Mouse (Mus musculus) stomach, postnatal 0 days (tissue): ENCODE results near the gene R3hdm4. TPM values are rescaled to one million over a fixed set of nuclear protein-coding genes. Genes with fewer than 3 reads are reported as not detected.

Experiments used
- ATAC-seq: fragments of 200-750 bp; cut with Nextera tagmentation; 2 replicates; pipeline ENCODE4 v1.8.0; 2017; ENCODE audit not compliant: low FRiP score, low TSS enrichment
- DNase-seq: peaks from one replicate; pipeline ENCODE4 v3.0.0-alpha.2; 2016; ENCODE audit warnings: low spot score
- H3K27ac ChIP-seq: fragments of 300-500 bp; sonication (generic); replicated peaks from 2 replicates; pipeline ENCODE4 v1.5.1; 2014; ENCODE audit warnings: mild to moderate bottlenecking, control low read depth
- H3K27me3 ChIP-seq: fragments of 300-500 bp; sonication (generic); 2 replicates; pipeline ENCODE4 v1.6.1; 2014; ENCODE audit warnings: low read length; ENCODE audit not compliant: control insufficient read depth, insufficient read depth
- H3K36me3 ChIP-seq: fragments of 300-500 bp; sonication (generic); 2 replicates; pipeline ENCODE4 v1.6.1; 2014; ENCODE audit warnings: low read length, mixed read lengths; ENCODE audit not compliant: control insufficient read depth, insufficient read depth
- H3K4me1 ChIP-seq: fragments of 300-500 bp; sonication (generic); replicated peaks from 2 replicates; pipeline ENCODE4 v1.6.1; 2014; ENCODE audit warnings: antibody characterized with exemption; ENCODE audit not compliant: control insufficient read depth, insufficient read depth
- H3K4me2 ChIP-seq: fragments of 300-500 bp; sonication (generic); replicated peaks from 2 replicates; pipeline ENCODE4 v1.6.1; 2014; ENCODE audit warnings: low read depth, mild to moderate bottlenecking, control low read depth, moderate library complexity
- H3K4me3 ChIP-seq: fragments of 300-500 bp; sonication (generic); 2 replicates; pipeline ENCODE4 v1.5.1; 2014; ENCODE audit warnings: low read depth, low read length, control low read depth
- H3K9ac ChIP-seq: fragments of 300-500 bp; sonication (generic); 2 replicates; pipeline ENCODE4 v1.6.1; 2014; ENCODE audit warnings: mild to moderate bottlenecking, low read length, control low read depth, mixed read lengths
- H3K9me3 ChIP-seq: fragments of 300-500 bp; sonication (generic); 2 replicates; pipeline ENCODE4 v1.6.1; 2016; ENCODE audit warnings: low read length; ENCODE audit not compliant: control insufficient read depth
- CTCF ChIP-seq: IDR thresholded peaks from 2 replicates; pipeline ENCODE4 v1.5.1; 2016; ENCODE audit warnings: antibody characterized with exemption, low read depth, mild to moderate bottlenecking, moderate library complexity
- EP300 ChIP-seq: optimal IDR thresholded peaks from 2 replicates; pipeline ENCODE3; 2016; ENCODE audit warnings: antibody characterized with exemption
- WGBS: fragments of 180-500 bp; shearing (Covaris S2); extraction: QIAGEN DNeasy Blood & Tissue Kit; methylation state at CpG from one replicate; pipeline ENCODE4 v1.1.7; 2014; 5-methylcytosine and 5-hydroxymethylcytosine counted together
- polyA plus RNA-seq: library from polyadenylated mRNA; unstranded; fragments of >200 nt; fragmentation: Nextera tagmentation; extraction: Ambion mirVana; gene quantifications from 2 replicates; pipeline ENCODE4 v1.2.1, GENCODE M21; 2015

The R3hdm4 gene
- polyA plus RNA-seq, 1 experiment from 2014 or later = 160 TPM

GRCm38 (mm10) chr10:79925785-79926490 is 4.9 kb upstream of the R3hdm4 start:
- ATAC-seq (peak; percentile 0; the same call in 1 of the 2 replicates), DNase-seq (peak; percentile 56)
- Histone ChIP-seq H3K9me3 (no peaks in the 10 kb centered on the region), H3K36me3 (no peaks in the 10 kb centered on the region), H3K4me1 (0 out of 2 replicates have a peak, but pooled peaks cover 5% of the 10 kb centered on the region), H3K27me3 (peaks cover 2% of the 10 kb centered on the region; the same call in 1 of the 2 replicates), H3K4me3 (peak overlapping the region; percentile 96), H3K4me2 (peak overlapping the region; percentile 88), H3K9ac (peak overlapping the region; percentile 87), H3K27ac (peak overlapping the region; percentile 88)
- no peak for TF ChIP-seq CTCF
- no peak for TF ChIP-seq EP300
- WGBS = 3% methylated on average over 15 of the region's 15 CpGs

DNA sequence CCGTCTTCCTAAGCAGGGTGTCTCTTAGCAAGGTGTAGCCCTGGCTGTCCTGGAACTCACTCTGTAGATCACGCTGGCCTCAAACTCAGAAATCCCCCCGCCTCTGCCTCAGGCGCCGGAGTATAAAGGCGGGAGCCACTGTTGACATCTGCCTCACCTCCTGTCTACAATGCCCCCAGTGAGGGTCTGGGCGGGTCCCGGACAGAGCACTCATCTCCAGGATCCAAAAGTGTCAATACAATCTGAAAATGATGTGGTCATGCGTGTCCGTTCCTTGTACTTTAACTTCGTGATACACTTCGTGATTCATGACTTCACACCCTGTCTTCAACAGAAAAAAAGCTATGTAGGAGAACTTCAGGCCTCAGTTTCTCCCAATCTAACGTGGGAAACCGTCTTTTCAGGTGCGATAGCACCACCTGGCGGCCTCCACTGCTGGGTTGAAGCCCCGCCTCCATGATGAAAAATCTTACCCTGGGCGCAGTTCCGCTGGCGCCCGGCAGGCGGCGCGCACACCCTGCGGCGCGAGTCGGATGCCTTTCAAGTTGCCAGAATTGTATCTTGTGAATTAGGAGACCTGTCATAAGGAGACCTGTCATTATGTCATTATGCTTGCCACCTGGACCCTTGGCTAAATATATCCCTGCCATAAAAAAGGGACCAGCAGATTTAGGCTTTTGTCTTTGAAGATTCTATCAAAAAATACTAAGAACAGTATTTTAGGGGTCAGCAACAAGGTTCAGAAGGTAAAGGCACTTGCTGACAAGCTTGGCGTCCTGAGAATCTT is 4.2 kb upstream of the R3hdm4 start:
- H3K4me2 ChIP-seq = no peak overlapping the region
- peaks cover 2% of the 10 kb centered on the region; the same call in 1 of the 2 replicates for H3K27me3 ChIP-seq
- TF ChIP-seq CTCF = peak; percentile 100
- TF ChIP-seq EP300 = no peak
- no peak overlapping the region for H3K9ac ChIP-seq
- WGBS = 10% methylated on average over 29 of the region's 29 CpGs
- H3K9me3 ChIP-seq = no peaks in the 10 kb centered on the region
- H3K4me3 ChIP-seq = no peak overlapping the region
- H3K4me1 ChIP-seq = 0 out of 2 replicates have a peak, but pooled peaks cover 5% of the 10 kb centered on the region
- no peaks in the 10 kb centered on the region for H3K36me3 ChIP-seq
- no peak overlapping the region for H3K27ac ChIP-seq
- DNase-seq (peak; percentile 90), ATAC-seq (no peak; the same call in 1 of the 2 replicates)

DNA sequence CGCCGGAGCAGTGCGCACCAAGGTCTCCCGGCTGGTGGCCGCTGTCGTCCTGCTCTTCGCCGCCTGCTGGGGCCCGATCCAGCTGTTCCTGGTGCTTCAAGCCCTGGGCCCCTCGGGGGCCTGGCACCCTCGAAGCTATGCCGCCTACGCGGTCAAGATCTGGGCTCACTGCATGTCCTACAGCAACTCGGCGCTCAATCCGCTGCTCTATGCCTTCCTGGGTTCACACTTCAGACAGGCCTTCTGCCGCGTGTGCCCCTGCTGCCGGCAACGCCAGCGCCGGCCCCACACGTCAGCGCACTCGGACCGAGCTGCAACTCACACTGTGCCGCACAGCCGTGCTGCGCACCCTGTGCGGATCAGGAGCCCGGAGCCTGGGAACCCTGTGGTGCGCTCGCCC is 564 bp upstream of the R3hdm4 start:
- peak overlapping the region; percentile 41 for H3K4me2 ChIP-seq
- no peak for ATAC-seq

DNA sequence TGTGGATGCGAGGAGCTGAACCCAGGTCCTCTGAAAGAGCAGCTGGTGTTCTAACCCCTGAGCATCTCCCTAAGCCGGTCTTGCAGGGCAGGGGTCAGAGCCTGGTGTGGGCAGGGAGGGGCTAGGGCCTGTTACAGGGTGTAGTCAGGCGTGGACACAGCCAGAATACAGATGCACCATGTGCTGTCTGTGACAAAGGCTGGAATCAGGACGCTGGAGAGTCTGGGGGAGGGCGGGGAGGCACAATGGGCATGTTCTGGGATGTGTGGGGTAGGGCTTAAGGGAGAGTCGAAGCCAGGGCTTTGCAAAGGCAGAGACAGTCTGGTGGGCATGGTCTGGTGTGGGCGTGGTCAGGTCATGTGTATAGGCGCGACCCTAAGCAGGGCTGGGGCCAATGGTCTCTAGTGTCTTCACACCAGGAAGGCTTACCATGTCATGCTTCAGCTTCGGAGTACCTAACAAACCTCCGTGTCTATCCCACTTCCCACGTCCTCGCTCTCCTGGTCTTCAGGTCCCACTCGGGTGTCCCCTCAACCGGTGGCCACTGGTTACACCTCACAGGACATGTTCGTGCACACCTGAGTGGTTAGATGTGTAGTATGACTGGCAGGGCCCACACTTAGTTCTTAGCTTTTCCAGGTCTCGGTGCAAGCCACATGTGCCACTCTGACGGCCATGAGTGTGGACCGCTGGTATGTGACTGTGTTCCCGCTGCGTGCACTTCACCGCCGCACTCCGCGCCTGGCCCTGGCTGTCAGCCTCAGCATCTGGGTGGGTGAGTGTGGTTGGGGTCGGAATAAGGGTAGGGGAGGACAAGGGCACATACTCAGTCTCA is 735 bp downstream of the R3hdm4 start:
- Histone ChIP-seq H3K9me3 (no peaks in the 10 kb centered on the region), H3K4me2 (no peak overlapping the region), H3K4me3 (no peak overlapping the region; the same call in 1 of the 2 replicates), H3K9ac (no peak overlapping the region), H3K36me3 (no peaks in the 10 kb centered on the region), H3K27me3 (peaks cover 2% of the 10 kb centered on the region; the same call in 1 of the 2 replicates), H3K4me1 (peaks cover 3% of the 10 kb centered on the region; the same call in 1 of the 2 replicates), H3K27ac (no peak overlapping the region)
- ATAC-seq (no peak), DNase-seq (no peak)
- TF ChIP-seq CTCF = no peak
- no peak for TF ChIP-seq EP300
- 33% methylated on average over 24 of the region's 26 CpGs for WGBS

More for the DNA sequence above, 564 bp upstream of the R3hdm4 start:
- 6% methylated on average over 34 of the region's 34 CpGs for WGBS
- no peak for DNase-seq
- TF ChIP-seq EP300 = no peak
- TF ChIP-seq CTCF = no peak
- H3K36me3 ChIP-seq = no peaks in the 10 kb centered on the region
- peaks cover 2% of the 10 kb centered on the region; the same call in 1 of the 2 replicates for H3K27me3 ChIP-seq
- H3K4me3 ChIP-seq = peak overlapping the region; percentile 19
- no peak overlapping the region for H3K27ac ChIP-seq
- peak overlapping the region; percentile 38; the same call in 1 of the 2 replicates for H3K9ac ChIP-seq
- no peaks in the 10 kb centered on the region for H3K9me3 ChIP-seq
- peaks cover 6% of the 10 kb centered on the region; the same call in 1 of the 2 replicates for H3K4me1 ChIP-seq

DNA sequence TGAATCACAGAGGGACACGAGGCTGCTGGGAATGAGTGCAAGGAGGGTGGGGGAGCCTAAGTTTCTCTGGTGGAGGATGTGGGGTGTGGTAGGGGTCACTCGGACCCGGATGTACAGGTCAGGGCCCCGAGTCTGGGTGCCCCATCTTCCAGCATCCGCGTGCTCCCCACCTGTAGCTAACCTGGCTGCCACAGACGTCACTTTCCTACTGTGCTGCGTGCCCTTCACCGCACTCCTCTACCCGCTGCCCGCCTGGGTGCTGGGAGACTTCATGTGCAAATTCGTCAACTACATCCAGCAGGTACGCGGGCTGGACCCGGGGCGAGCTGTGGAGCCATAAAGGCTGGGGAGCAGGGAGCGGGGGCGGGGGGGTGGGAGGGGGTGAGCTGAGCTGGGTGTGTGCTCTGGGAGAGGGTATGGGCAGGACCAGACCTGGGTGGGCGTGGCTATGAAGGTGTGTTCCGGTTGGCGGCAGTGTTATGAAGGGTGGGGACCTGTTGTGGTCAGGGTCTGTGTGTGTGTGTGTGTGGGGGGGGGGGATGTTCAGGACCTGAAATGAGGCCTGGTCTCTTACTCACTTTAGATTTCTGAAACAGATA is 1.7 kb downstream of the R3hdm4 start:
- ATAC-seq = no peak
- H3K4me3 ChIP-seq = peak overlapping the region; percentile 10; the same call in 1 of the 2 replicates
- H3K4me2 ChIP-seq = peak overlapping the region; percentile 43
- peaks cover 2% of the 10 kb centered on the region; the same call in 1 of the 2 replicates for H3K27me3 ChIP-seq
- 7% methylated on average over 21 of the region's 21 CpGs for WGBS
- no peaks in the 10 kb centered on the region for H3K9me3 ChIP-seq
- no peak overlapping the region for H3K9ac ChIP-seq
- H3K36me3 ChIP-seq = no peaks in the 10 kb centered on the region
- peaks cover 3% of the 10 kb centered on the region; the same call in 1 of the 2 replicates for H3K4me1 ChIP-seq
- H3K27ac ChIP-seq = no peak overlapping the region
- peak; percentile 62 for DNase-seq
- TF ChIP-seq EP300 = no peak
- TF ChIP-seq CTCF = no peak
